Mouse (Mus musculus) erythroblast, embryonic 14.5 days (primary cell): ENCODE data around the gene Kmt2d.

Source experiments
- GATA1 ChIP-seq: IDR thresholded peaks from 2 replicates; pipeline ENCODE4 v1.6.1; 2012; ENCODE audit warnings: low read length, inconsistent platforms, mixed read lengths
- TAL1 ChIP-seq: IDR thresholded peaks from 3 replicates; pipeline ENCODE4 v1.6.1; 2012; ENCODE audit warnings: low read length, inconsistent platforms, mixed read lengths

GRCm38 (mm10) chr15:98806809-98807770, 63.9 kb downstream of the Kmt2d start:
- no peak for TF ChIP-seq GATA1
- no peak for TF ChIP-seq TAL1
